Mouse (Mus musculus): ENCODE data around the gene Sco1. TPM values are rescaled to one million over a fixed set of nuclear protein-coding genes. Genes with fewer than 3 reads are reported as not detected.

Sco1 gene
- total and polyA plus RNA-seq, 3 experiments, result 15.4 to 32.7 (median 20.4) TPM

DNA sequence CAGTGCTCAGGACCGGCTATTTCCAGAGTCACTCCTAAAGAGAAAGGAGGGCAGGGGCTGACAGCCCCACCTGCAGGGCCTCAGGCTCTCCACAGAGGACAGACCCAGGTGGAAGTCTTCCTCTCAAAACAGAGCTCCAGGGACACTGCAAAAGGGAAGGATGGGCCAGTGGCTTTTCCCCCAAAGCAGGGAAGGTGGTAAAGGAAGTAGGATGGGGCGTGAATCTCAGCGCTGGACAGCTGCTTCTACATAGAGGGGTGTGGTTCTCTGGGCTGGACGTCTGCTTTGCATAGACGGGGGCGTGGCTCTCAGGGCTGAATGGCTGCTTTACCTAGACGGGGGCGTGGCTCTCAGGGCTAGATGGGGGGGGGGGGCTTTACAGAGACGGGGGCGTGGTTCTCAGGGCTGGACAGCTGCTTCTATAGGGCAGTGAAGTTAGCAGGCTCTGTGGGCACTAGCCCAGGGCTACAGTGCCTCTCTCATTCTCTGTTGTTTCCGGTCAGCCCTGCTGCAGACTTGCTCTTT is 28.7 kb downstream of the Sco1 start:
- TF ChIP-seq IRF4 (IDR thresholded peaks at IDR 0.05; ENCODE audit: low read depth, low read length), result no peak
- TF ChIP-seq SIN3A (IDR thresholded peaks at IDR 0.05; ENCODE audit: low read length), result peak; percentile 84
- TF ChIP-seq JUN (IDR thresholded peaks at IDR 0.05; ENCODE audit: insufficient read depth, low read depth, low read length), result no peak
- TF ChIP-seq JUND (conservative IDR thresholded peaks at IDR 0.05; ENCODE audit: low read depth, low read length), result no peak
- TF ChIP-seq SMC3 (IDR thresholded peaks at IDR 0.05; ENCODE audit: low read depth, low read length), result no peak
- no peak for TF ChIP-seq HCFC1 (IDR thresholded peaks at IDR 0.05; ENCODE audit: low read depth, low read length)
- TF ChIP-seq MXI1 (IDR thresholded peaks at IDR 0.05; ENCODE audit: low read depth, low read length), result peak; percentile 69; the same call in 1 of the 2 replicates
- Histone ChIP-seq H3K27me3 (replicated peaks) (peaks cover 50% of the 10 kb centered on the region), H3K4me1 (ENCODE audit: control insufficient read depth in 1 of 2, insufficient read depth in 2 of 2) (peaks cover 8 to 27% of the 10 kb centered on the region in 2 experiments), H3K9me3 (replicated peaks; ENCODE audit: low read length) (no peaks in the 10 kb centered on the region), H3K36me3 (replicated peaks in 1 of 2; ENCODE audit: control insufficient read depth in 1 of 2, insufficient read depth in 1 of 2, low read length in 1 of 2) (no peaks in the 10 kb centered on the region), H3K4me2 (ENCODE audit: insufficient read depth, low read depth, poor library complexity, severe bottlenecking) (peak overlapping the region; percentile 86), H3K79me2 (replicated peaks; ENCODE audit: control insufficient read depth, extremely low read depth, insufficient read depth, poor library complexity, severe bottlenecking) (no peaks in the 10 kb centered on the region), H3K9ac (ENCODE audit: insufficient read depth, low read depth) (no peak overlapping the region), H3K4me3 (replicated peaks in 1 of 3; ENCODE audit: low read depth in 2 of 3, low read length in 2 of 3, poor library complexity in 1 of 3) (no peak overlapping the region), H3K27ac (ENCODE audit: insufficient read depth, low read depth) (no peak overlapping the region)
- DNase-seq (ENCODE audit: extremely low read depth), result peak; percentile 88
- dilution Hi-C loops (cut with MboI; ENCODE audit: extremely low pct_ligation_motif_present, extremely low pct_unique_long_range_greater_than_20kb, low sequenced_read_pairs), result no loop called here
- in situ Hi-C loops (cut with MboI; ENCODE audit: low pct_ligation_motif_present, low pct_unique_long_range_greater_than_20kb, low sequenced_read_pairs), result loop anchor here (5.0 kb wide), 1 partner anchor 54 kb away; the partner anchor contains the start of gene Tmem220

GRCm38 (mm10) chr11:67082188-67082587 is 29.7 kb downstream of the Sco1 start:
- Histone ChIP-seq H3K4me1 (ENCODE audit: control insufficient read depth in 1 of 2, insufficient read depth in 2 of 2) (peaks cover 8 to 27% of the 10 kb centered on the region in 2 experiments), H3K27me3 (replicated peaks) (peaks cover 49% of the 10 kb centered on the region), H3K9me3 (replicated peaks; ENCODE audit: low read length) (no peaks in the 10 kb centered on the region), H3K79me2 (replicated peaks; ENCODE audit: control insufficient read depth, extremely low read depth, insufficient read depth, poor library complexity, severe bottlenecking) (no peaks in the 10 kb centered on the region), H3K9ac (ENCODE audit: insufficient read depth, low read depth) (no peak overlapping the region), H3K27ac (ENCODE audit: insufficient read depth, low read depth) (no peak overlapping the region), H3K4me2 (ENCODE audit: insufficient read depth, low read depth, poor library complexity, severe bottlenecking) (no peak overlapping the region), H3K4me3 (replicated peaks in 1 of 3; ENCODE audit: low read depth in 2 of 3, low read length in 2 of 3, poor library complexity in 1 of 3) (no peak overlapping the region), H3K36me3 (replicated peaks in 1 of 2; ENCODE audit: control insufficient read depth in 1 of 2, insufficient read depth in 1 of 2, low read length in 1 of 2) (no peaks in the 10 kb centered on the region)
- dilution Hi-C loops (cut with MboI; ENCODE audit: extremely low pct_ligation_motif_present, extremely low pct_unique_long_range_greater_than_20kb, low sequenced_read_pairs) (no loop called here), in situ Hi-C loops (cut with MboI; ENCODE audit: low pct_ligation_motif_present, low pct_unique_long_range_greater_than_20kb, low sequenced_read_pairs) (loop anchor here (5.0 kb wide), 1 partner anchor 55 kb away; the partner anchor contains the start of gene Tmem220)
- TF ChIP-seq GABPA (IDR thresholded peaks at IDR 0.05; ENCODE audit: insufficient replicate concordance, low read depth, low read length) (no peak), MEF2A (IDR thresholded peaks at IDR 0.05; ENCODE audit: borderline replicate concordance, low read depth, low read length) (no peak), KAT2A (IDR thresholded peaks at IDR 0.05; ENCODE audit: insufficient replicate concordance, low read length) (no peak), JUND (conservative IDR thresholded peaks at IDR 0.05; ENCODE audit: low read depth, low read length) (no peak), ZMIZ1 (IDR thresholded peaks at IDR 0.05; ENCODE audit: low read depth, low read length) (no peak), CTCF (conservative IDR thresholded peaks at IDR 0.05 in 1 of 2, IDR thresholded peaks at IDR 0.05 in 1 of 2; ENCODE audit: low read depth in 2 of 2, low read length in 2 of 2) (no peak), USF2 (conservative IDR thresholded peaks at IDR 0.05; ENCODE audit: low read depth, low read length) (no peak), USF1 (IDR thresholded peaks at IDR 0.05; ENCODE audit: low read depth, low read length) (no peak), IRF4 (IDR thresholded peaks at IDR 0.05; ENCODE audit: low read depth, low read length) (no peak), SIN3A (IDR thresholded peaks at IDR 0.05; ENCODE audit: low read length) (no peak), RAD21 (IDR thresholded peaks at IDR 0.05; ENCODE audit: low read depth, low read length) (no peak), MYC (IDR thresholded peaks at IDR 0.05; ENCODE audit: low read depth, low read length) (no peak), CHD2 (IDR thresholded peaks at IDR 0.05; ENCODE audit: low read length) (no peak), POLR2AphosphoS2 (IDR thresholded peaks at IDR 0.05; ENCODE audit: low read depth, low read length) (no peak), TBP (conservative IDR thresholded peaks at IDR 0.05; ENCODE audit: low read depth, low read length) (no peak)
- DNase-seq (ENCODE audit: extremely low read depth), result no peak
